Mouse (Mus musculus) cerebellum, postnatal 25 days (tissue): ENCODE results near the gene 1700025B11Rik.
"Not testable (repeated sequence)": the region's sequence is repeated elsewhere in the genome, so short reads cannot be mapped to it uniquely, and the experiment has no call there.

Source experiments
- DNase-seq, 2 experiments: peaks; one replicate each; pipeline ENCODE4 v3.0.0; 2021; ENCODE audit warnings: mixed read lengths in 2 of 2

The 1700025B11Rik gene

GRCm38 (mm10) chr15:77561792-77562191 lies at the start of gene 1700025B11Rik:
Gene 1700025B11Rik, minus strand, starts transcription at chr15:77561892.
- DNase-seq: no peak

DNA sequence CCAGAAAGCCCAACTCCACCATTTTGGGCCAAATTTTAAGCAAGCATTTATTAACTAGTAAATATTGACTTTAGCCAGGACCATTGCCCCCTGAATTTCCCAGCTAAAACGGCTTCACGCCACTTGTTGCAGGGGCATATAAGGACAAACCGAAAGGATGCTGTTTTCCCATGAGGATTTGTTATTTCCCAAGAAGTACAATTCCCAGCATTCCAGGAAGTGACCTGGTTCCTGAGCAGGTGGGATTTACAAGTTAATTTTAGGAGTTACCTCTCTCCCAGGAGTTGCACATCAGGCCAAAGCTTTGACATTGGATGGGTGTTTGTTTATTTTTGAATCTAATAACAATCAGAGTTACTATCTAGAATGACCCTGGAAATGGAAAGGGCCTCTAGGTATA lies 44.4 kb upstream of the 1700025B11Rik start:
- no peak for DNase-seq

DNA sequence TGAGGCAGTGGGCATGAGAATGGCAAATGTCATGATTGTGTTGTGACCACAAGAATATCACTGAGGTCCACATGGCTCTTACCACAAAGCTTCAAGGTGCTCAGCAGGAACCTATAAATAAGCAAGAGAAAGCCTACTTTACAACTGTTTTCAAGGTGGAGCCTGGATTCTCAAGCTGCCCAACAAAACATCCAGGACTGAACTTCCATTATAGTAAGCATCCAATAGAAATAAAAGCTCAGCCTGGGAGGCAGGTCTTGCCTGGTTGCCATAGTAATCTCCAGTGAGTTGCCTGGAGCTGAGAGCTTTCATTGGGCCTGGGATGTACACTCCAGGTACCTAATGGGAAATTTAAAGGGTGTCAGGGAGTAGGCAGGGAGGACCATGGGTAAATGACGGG lies 37.3 kb upstream of the 1700025B11Rik start, which contains the start of gene Gm36245:
Gene Gm36245, plus strand, starts transcription at position 301 of the 400 bp plus-strand sequence.
- no peak for DNase-seq

DNA sequence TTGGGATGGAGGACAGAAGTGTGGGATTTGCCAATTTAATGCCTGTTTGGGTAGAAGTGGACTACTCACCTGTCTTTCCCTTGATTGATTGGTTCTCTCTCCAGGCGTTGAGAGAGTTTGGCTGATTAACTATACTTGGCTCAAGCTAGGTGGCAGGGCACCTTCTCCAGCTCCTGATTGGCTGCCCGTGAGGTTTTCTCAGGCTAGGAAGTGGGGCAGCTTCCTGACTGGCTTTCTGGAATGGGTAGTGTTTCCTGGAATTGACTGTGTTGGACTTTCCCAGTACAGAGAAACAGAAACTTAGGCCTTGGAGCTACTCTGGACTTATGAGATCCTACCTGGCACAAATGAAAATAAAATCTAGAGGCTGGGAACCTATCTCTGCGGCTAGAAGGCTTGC lies 36.7 kb upstream of the 1700025B11Rik start:
- no peak for DNase-seq

DNA sequence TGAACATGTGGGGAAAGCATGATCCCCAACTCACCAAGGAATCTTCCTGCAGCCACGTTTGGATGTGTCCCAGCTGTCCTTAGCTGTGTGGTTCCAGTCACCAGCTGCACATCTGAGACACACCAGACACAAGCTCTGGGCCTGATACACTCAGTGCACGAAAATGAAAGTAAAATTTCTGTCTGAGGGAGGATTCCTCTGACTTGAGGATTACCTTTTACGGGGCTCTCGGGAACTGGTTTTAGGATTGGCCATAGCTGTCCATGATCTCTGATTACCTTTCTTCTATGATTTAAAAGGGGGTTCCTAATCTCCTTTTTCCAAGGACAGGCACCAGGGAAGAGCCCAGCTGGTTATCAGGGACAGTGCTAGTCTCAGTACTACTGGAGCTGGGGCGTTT lies 34.3 kb upstream of the 1700025B11Rik start, which contains the start of gene Apol10b:
Gene Apol10b, minus strand, starts transcription at position 165 of the 400 bp plus-strand sequence.
- no peak for DNase-seq

DNA sequence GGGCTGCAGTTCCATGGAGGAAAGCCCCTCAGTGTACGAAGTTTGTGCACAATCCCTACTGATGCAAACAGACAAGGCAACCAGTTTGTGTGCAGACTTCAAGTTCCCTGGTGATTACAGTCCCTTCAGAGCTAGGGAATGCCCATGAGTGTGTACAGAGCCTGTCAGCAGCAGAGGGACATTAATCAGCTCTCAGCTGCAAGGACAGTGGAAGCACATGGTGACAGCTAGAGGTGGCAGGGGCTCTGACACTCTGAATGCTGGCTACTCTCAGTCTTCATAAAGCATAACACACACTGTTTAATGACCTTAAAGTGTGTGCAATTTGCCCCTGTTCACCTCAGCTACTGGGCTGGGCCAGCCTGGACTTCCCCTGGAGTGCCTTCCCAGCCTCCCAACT lies 31.9 kb upstream of the 1700025B11Rik start:
- DNase-seq: no peak

GRCm38 (mm10) chr15:77590881-77591280 lies 29.2 kb upstream of the 1700025B11Rik start:
- DNase-seq: no peak

DNA sequence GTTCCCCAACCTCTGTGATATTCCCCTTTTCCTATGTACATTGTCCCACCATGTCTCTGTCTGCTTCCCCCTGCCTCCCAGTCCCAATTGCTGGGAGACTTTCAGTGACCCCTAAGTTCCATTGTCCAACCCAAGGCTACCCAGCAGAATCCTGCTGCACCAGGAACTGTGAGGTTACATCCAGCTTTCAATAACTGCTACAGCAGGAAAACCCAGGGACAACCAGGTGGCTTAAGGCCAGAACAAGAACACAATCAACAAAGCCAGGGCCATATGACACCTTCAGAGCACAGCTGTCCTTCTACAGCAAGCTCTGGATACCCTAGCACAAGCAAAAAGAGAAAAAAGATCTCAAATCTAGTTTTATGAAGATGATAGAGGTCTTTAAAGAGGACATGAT lies 27.3 kb upstream of the 1700025B11Rik start:
- DNase-seq: no peak

- DNase-seq: no peak
Observed at GRCm38 (mm10) chr15:77587026-77587425, 25.3 kb upstream of the 1700025B11Rik start.

DNA sequence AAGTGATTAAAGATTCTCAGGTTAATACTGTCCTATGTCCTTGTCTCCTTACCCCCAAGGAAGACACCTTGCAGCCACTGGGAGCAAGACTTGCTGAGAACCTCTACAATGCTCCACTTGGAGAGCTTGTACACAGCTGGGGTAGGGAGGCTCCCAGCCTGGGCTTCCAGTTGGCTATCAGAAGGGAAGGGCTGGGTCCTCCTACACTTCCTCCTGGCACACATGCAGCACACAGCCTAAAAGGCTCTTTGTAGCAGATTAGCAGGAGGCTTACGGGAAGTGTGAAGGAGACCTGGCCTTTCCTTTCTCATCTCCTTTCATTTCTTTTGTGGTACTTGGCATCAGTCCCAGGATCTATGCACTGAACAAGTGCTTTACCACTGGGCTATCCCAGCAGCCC lies 20.0 kb upstream of the 1700025B11Rik start:
- no peak for DNase-seq

GRCm38 (mm10) chr15:77579311-77579710 lies 17.6 kb upstream of the 1700025B11Rik start:
- DNase-seq: no peak

DNA sequence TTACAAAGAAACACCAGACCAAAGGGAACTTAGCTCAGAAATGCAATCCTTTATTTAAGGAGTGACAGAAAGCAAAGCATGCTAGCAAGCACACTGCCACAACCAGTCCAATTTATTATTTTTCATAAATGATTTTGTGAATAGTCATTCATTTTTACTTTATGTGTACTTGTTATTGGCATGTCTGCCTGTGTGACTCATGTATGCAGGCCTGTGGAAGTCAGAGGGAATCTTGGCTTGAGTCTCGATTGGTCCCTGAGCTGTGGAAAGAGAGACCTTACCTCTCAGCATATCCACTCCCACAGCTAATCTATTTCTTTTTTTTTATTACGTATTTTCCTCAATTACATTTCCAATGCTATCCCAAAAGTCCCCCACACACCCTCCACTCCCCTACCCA lies 17.1 kb upstream of the 1700025B11Rik start:
- no peak for DNase-seq

- DNase-seq: no peak
Observed at GRCm38 (mm10) chr15:77563219-77563618, 1.5 kb upstream of the 1700025B11Rik start.

GRCm38 (mm10) chr15:77539221-77539620 lies 22.5 kb downstream of the 1700025B11Rik start:
- not testable (repeated sequence) for DNase-seq

GRCm38 (mm10) chr15:77533216-77533615 lies 28.5 kb downstream of the 1700025B11Rik start, which contains the start of gene Apol7c:
Gene Apol7c, minus strand, starts transcription at chr15:77533316.
- DNase-seq: no peak

GRCm38 (mm10) chr15:77523186-77523843 lies 38.4 kb downstream of the 1700025B11Rik start:
- DNase-seq: peak; percentile 24 to 58

GRCm38 (mm10) chr15:77520596-77520995 lies 41.1 kb downstream of the 1700025B11Rik start:
- DNase-seq: not testable (repeated sequence)
